Mouse (Mus musculus): ENCODE measurements around the gene Mettl6. TPM values are rescaled to one million over a fixed set of nuclear protein-coding genes. Genes with fewer than 3 reads are reported as not detected.
"Not testable (repeated sequence)": the region's sequence is repeated elsewhere in the genome, so short reads cannot be mapped to it uniquely, and the experiment has no call there.

Gene Mettl6
- polyA plus RNA-seq, 1 experiment from 2014 or later, result 67.7 TPM

- 59% methylated on average over 4 of the region's 4 CpGs for WGBS
- Histone ChIP-seq H3K9me3 (replicated peaks) (no peaks in the 10 kb centered on the region), H3K27me3 (no peaks in the 10 kb centered on the region), H3K4me3 (no peak overlapping the region), H3K4me2 (no peak overlapping the region), H3K4me1 (no peaks in the 10 kb centered on the region), H3K36me3 (ENCODE audit: poor library complexity, severe bottlenecking) (no peaks in the 10 kb centered on the region), H3K9ac (no peak overlapping the region), H3K27ac (no peak overlapping the region)
- no peak for ATAC-seq
Measured at GRCm38 (mm10) chr14:31469711-31470110, 25.1 kb downstream of the Mettl6 start.

GRCm38 (mm10) chr14:31464176-31464575 lies 30.7 kb downstream of the Mettl6 start:
- 57% methylated on average over 8 of the region's 8 CpGs for WGBS
- H3K4me3 ChIP-seq, result no peak overlapping the region
- H3K27me3 ChIP-seq, result no peaks in the 10 kb centered on the region
- no peak overlapping the region for H3K9ac ChIP-seq
- H3K4me2 ChIP-seq, result no peak overlapping the region
- H3K27ac ChIP-seq, result no peak overlapping the region
- ATAC-seq, result no peak
- no peaks in the 10 kb centered on the region for H3K4me1 ChIP-seq
- H3K36me3 ChIP-seq (ENCODE audit: poor library complexity, severe bottlenecking), result no peaks in the 10 kb centered on the region
- H3K9me3 ChIP-seq (replicated peaks), result no peaks in the 10 kb centered on the region

DNA sequence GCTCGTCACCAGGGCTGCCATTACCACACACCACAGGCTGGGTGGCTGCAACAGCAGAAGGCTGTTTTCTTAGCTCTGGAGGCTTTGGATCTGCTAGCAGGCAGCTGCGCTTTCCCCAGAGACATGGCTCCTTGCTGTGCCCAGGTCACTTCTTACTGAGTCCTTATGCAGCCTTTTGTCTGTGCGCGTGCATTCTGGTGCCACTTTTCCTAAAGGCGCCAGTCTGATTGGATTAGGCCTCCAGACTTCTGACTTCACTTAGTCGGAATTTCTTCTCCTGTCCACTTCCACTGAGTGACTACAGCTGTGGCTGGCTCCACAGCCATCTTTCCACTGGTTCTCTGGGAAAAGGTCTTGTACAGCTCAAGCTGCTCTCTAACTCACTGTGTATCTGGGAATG lies 32.0 kb downstream of the Mettl6 start:
- ATAC-seq, result no peak
- 63% methylated on average over 6 of the region's 6 CpGs for WGBS
- Histone ChIP-seq H3K27ac (no peak overlapping the region), H3K4me1 (no peaks in the 10 kb centered on the region), H3K9me3 (replicated peaks) (no peaks in the 10 kb centered on the region), H3K27me3 (no peaks in the 10 kb centered on the region), H3K4me2 (no peak overlapping the region), H3K4me3 (no peak overlapping the region), H3K9ac (no peak overlapping the region), H3K36me3 (ENCODE audit: poor library complexity, severe bottlenecking) (no peaks in the 10 kb centered on the region)

DNA sequence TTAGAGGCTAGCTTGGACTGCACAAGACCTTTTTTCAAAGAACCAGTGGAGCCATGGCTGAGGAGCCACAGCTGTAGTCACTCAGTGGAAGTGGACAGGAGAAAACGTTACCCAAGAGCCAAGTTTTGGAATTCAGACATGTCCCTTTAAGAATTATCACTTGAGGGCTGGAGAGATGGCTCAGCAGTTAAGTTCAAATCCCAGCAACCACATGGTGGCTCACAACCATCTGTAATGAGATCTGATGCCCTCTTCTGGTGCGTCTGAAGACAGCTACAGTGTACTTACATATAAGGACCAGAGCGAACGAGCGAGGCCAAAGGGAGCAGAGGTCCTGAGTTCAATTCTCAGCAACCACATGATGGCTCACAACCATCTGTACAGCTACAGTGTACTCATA lies 32.6 kb downstream of the Mettl6 start:
- not testable (repeated sequence) for H3K4me3 ChIP-seq; ATAC-seq; H3K27ac ChIP-seq; H3K27me3 ChIP-seq; H3K4me1 ChIP-seq; H3K36me3 ChIP-seq (ENCODE audit: poor library complexity, severe bottlenecking); H3K9me3 ChIP-seq (replicated peaks); H3K4me2 ChIP-seq; H3K9ac ChIP-seq
- 72% methylated on average over 5 of the region's 5 CpGs for WGBS

- no peaks in the 10 kb centered on the region for H3K36me3 ChIP-seq (ENCODE audit: poor library complexity, severe bottlenecking)
- no peak overlapping the region for H3K4me2 ChIP-seq
- H3K27me3 ChIP-seq, result no peaks in the 10 kb centered on the region
- WGBS, result 95% methylated on average over 12 of the region's 12 CpGs
- no peak overlapping the region for H3K9ac ChIP-seq
- no peak overlapping the region for H3K27ac ChIP-seq
- 0 out of 2 replicates have a peak, but pooled peaks cover 3% of the 10 kb centered on the region for H3K4me1 ChIP-seq
- no peak overlapping the region for H3K4me3 ChIP-seq
- ATAC-seq, result no peak
- no peaks in the 10 kb centered on the region for H3K9me3 ChIP-seq (replicated peaks)
Measured at GRCm38 (mm10) chr14:31458006-31458405, 36.8 kb downstream of the Mettl6 start.

DNA sequence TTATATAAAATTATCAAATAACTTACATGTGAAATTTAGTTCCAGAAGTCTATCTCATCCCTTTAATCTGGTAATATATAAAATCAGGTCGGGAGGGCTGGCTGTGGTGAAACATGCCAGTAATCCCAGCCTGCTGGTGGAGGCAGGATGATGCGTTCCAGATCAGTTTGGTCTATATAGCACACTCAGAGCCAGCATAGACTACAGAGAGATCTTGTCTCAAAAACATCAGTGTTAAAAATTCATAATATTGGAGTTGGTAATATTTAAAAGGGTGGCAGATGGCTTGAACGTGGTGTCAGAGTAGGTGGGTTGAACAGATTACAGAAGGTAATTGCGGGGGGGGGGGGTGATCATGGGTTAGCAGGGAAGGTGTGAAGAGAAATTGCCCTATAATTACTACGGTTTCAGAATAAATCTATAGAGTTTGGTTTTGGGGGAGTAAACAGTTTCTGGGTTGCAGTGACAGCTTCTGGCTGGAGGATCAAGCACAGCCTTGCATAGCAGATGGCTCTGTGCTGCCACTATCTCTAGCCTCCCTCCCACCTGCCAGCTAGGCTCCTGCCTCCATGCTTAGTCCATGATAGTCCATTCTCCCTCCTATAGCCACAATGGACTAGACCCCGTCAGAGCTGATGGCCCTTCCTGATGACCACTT lies 38.6 kb downstream of the Mettl6 start:
- H3K36me3 ChIP-seq (ENCODE audit: poor library complexity, severe bottlenecking), result no peaks in the 10 kb centered on the region
- H3K4me3 ChIP-seq, result no peak overlapping the region
- peak; percentile 59; the same call in 1 of the 2 replicates for ATAC-seq
- H3K4me2 ChIP-seq, result no peak overlapping the region
- 0 out of 2 replicates have a peak overlapping the region, but pooled peaks have one; percentile 16 for H3K27ac ChIP-seq
- WGBS, result 76% methylated on average over 6 of the region's 6 CpGs
- 0 out of 2 replicates have a peak, but pooled peaks cover 3% of the 10 kb centered on the region for H3K4me1 ChIP-seq
- no peaks in the 10 kb centered on the region for H3K9me3 ChIP-seq (replicated peaks)
- H3K9ac ChIP-seq, result no peak overlapping the region
- no peaks in the 10 kb centered on the region for H3K27me3 ChIP-seq

GRCm38 (mm10) chr14:31454849-31455566 lies 39.8 kb downstream of the Mettl6 start:
- Histone ChIP-seq H3K27me3 (no peaks in the 10 kb centered on the region), H3K4me2 (no peak overlapping the region), H3K4me3 (no peak overlapping the region), H3K27ac (no peak overlapping the region), H3K36me3 (ENCODE audit: poor library complexity, severe bottlenecking) (no peaks in the 10 kb centered on the region), H3K9me3 (replicated peaks) (no peaks in the 10 kb centered on the region), H3K9ac (no peak overlapping the region), H3K4me1 (0 out of 2 replicates have a peak, but pooled peaks cover 3% of the 10 kb centered on the region)
- no peak for ATAC-seq
- 87% methylated on average over 8 of the region's 8 CpGs for WGBS

DNA sequence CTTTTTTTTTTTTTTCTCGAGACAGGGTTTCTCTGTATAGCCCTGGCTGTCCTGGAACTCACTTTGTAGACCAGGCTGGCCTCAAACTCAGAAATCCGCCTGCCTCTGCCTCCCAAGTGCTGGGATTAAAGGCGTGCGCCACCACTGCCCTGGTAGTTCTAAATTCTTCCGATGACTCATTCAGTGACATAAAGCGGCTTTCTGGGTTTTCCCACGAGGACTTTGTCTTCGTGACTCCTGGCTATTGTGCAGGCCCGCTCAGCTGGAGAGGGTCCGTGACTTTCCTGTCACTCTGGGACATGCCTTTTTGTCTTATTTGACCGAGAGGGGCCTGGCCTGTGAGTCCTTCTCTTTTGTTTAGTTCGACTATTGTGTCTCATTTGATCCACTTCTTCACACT lies 40.9 kb downstream of the Mettl6 start:
- not testable (repeated sequence) for H3K4me1 ChIP-seq; ATAC-seq; H3K4me2 ChIP-seq; H3K36me3 ChIP-seq (ENCODE audit: poor library complexity, severe bottlenecking); H3K27me3 ChIP-seq; H3K4me3 ChIP-seq; H3K9ac ChIP-seq; H3K9me3 ChIP-seq (replicated peaks); H3K27ac ChIP-seq
- 72% methylated on average over 12 of the region's 12 CpGs for WGBS

GRCm38 (mm10) chr14:31448994-31449393 lies 45.8 kb downstream of the Mettl6 start:
- no peak for ATAC-seq

GRCm38 (mm10) chr14:31443616-31444015 lies 51.2 kb downstream of the Mettl6 start:
- WGBS, result 78% methylated on average over 6 of the region's 6 CpGs
- no peak overlapping the region for H3K4me3 ChIP-seq
- no peak overlapping the region for H3K27ac ChIP-seq
- no peaks in the 10 kb centered on the region for H3K27me3 ChIP-seq
- no peaks in the 10 kb centered on the region for H3K4me1 ChIP-seq
- H3K36me3 ChIP-seq (ENCODE audit: poor library complexity, severe bottlenecking), result no peaks in the 10 kb centered on the region
- ATAC-seq, result no peak
- no peak overlapping the region for H3K9ac ChIP-seq
- no peak overlapping the region for H3K4me2 ChIP-seq
- H3K9me3 ChIP-seq (replicated peaks), result no peaks in the 10 kb centered on the region

More at GRCm38 (mm10) chr14:31448994-31449393, 45.8 kb downstream of the Mettl6 start:
- Histone ChIP-seq H3K4me1 (no peaks in the 10 kb centered on the region), H3K27me3 (no peaks in the 10 kb centered on the region), H3K9ac (no peak overlapping the region), H3K27ac (no peak overlapping the region), H3K36me3 (ENCODE audit: poor library complexity, severe bottlenecking) (no peaks in the 10 kb centered on the region), H3K9me3 (replicated peaks) (no peaks in the 10 kb centered on the region), H3K4me3 (no peak overlapping the region), H3K4me2 (no peak overlapping the region)
- 78% methylated on average over 5 of the region's 5 CpGs for WGBS

DNA sequence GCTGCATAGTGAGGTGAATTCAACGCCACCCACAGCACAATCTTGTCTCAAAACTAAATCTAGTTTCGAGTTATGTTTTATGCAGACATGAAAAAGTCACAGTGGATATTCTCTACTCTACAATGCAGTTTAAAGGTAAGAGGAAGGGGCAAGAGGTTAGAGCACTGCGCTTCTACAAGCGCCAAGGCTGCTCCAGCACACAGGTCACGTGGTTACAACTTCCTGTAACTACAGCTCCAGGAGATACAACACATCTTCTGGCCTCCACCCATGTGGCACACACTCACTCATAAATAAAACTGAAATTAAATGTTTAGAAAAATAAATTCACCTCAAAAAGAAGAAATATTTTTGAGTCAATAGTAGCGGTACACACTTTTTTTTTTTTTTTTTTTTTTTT lies 54.1 kb downstream of the Mettl6 start:
- no peak overlapping the region for H3K4me2 ChIP-seq
- 0 out of 2 replicates have a peak, but pooled peaks cover 6% of the 10 kb centered on the region for H3K4me1 ChIP-seq
- no peaks in the 10 kb centered on the region for H3K27me3 ChIP-seq
- no peak overlapping the region for H3K27ac ChIP-seq
- H3K36me3 ChIP-seq (ENCODE audit: poor library complexity, severe bottlenecking), result no peaks in the 10 kb centered on the region
- H3K4me3 ChIP-seq, result no peak overlapping the region
- WGBS, result 84% methylated on average over 6 of the region's 6 CpGs
- H3K9ac ChIP-seq, result no peak overlapping the region
- ATAC-seq, result no peak
- no peaks in the 10 kb centered on the region for H3K9me3 ChIP-seq (replicated peaks)

DNA sequence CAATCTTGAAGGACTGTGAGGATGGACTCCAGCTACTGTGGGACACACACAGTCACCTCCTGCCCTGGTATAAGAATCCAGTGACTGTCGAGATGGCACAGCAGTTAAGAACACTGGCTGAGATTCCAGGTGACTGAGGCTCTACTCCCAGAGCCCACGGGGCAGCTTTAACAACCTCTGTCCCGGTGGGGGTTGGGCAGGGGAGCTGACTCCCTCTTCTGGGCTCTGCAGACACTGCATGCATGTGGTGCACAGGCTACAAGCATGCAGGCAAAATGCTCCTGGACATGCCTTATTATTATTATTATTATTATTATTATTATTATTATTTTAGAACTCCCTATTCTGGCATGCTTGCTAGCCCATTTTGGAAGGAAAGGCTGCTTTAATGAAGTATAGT lies 54.6 kb downstream of the Mettl6 start:
- Histone ChIP-seq H3K27me3 (no peaks in the 10 kb centered on the region), H3K4me3 (no peak overlapping the region), H3K36me3 (ENCODE audit: poor library complexity, severe bottlenecking) (no peaks in the 10 kb centered on the region), H3K4me1 (peaks cover 7% of the 10 kb centered on the region; the same call in 1 of the 2 replicates), H3K27ac (no peak overlapping the region), H3K9me3 (replicated peaks) (no peaks in the 10 kb centered on the region), H3K9ac (no peak overlapping the region), H3K4me2 (no peak overlapping the region)
- no peak for ATAC-seq
- WGBS, result 41% methylated on average over 3 of the region's 3 CpGs
